Mouse (Mus musculus): ENCODE results near the gene Gm45717.

DNA sequence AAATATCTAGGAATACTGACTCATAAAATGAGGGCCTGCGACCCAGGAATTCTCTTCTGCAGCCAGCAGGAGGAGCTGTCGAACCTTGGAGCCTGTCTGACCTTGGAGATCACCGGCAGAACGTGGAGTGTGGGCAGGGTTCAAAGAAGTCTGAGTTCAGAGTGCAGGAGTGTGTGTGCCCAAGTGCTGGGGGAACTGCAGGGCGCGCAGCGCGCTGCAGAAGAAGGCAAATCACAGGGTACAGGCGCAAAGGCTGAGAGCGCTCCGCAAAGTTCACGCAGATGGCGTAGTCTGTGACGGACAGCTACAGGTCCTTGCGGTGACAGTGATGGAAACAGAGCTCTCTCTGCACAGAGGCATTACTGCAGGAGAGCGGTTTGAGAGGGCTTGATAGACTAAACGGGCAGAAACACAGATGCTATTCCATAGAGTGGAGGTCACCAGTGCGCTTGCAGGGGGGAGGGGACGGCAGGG lies 47.1 kb downstream of the Gm45717 start:
- TF ChIP-seq POLR2A (IDR thresholded peaks at IDR 0.05; ENCODE audit: borderline replicate concordance, low read depth, low read length) (no peak), CTCF (IDR thresholded peaks at IDR 0.05; ENCODE audit: low read depth, low read length) (peak; percentile 68)

Measured in bone marrow macrophage, adult 2 months (primary cell).